Mouse (Mus musculus) frontal cortex, postnatal 14 days (tissue): ENCODE measurements around the gene Fam192a.

Source experiments
- DNase-seq, 2 experiments: peaks; one replicate each; pipeline ENCODE4 v3.0.0; 2022; ENCODE audit warnings: low spot score in 2 of 2

Fam192a gene

GRCm38 (mm10) chr8:94532873-94533671 lies 68.7 kb downstream of the Fam192a start, which contains the start of gene Cpne2:
Cpne2 (plus strand) TSS chr8:94532990.
- DNase-seq, result peak in 1 of 2 experiments; percentile 37

- DNase-seq, result no peak
These were observed 69.3 kb downstream of the Fam192a start for GRCm38 (mm10) chr8:94532525-94532872.

- no peak for DNase-seq
These were observed 69.8 kb downstream of the Fam192a start for GRCm38 (mm10) chr8:94532000-94532399.

- no peak for DNase-seq
These were observed 71.2 kb downstream of the Fam192a start for GRCm38 (mm10) chr8:94530643-94531042.

- no peak for DNase-seq
These were observed 71.9 kb downstream of the Fam192a start for GRCm38 (mm10) chr8:94529875-94530274.

GRCm38 (mm10) chr8:94528245-94528644 lies 73.6 kb downstream of the Fam192a start:
- peak in 1 of 2 experiments; percentile 44 for DNase-seq

- DNase-seq, result no peak
These were observed 74.6 kb downstream of the Fam192a start for GRCm38 (mm10) chr8:94527178-94527577.

- DNase-seq, result no peak
These were observed 77.2 kb downstream of the Fam192a start for GRCm38 (mm10) chr8:94524554-94524953.
